Mouse (Mus musculus) cerebellum, adult 2 months (tissue): ENCODE results near the gene Fam160b1. TPM values are rescaled to one million over a fixed set of nuclear protein-coding genes. Genes with fewer than 3 reads are reported as not detected.

ENCODE experiments used
- DNase-seq, 2 experiments: peaks; one replicate each; pipeline ENCODE4 v3.0.0; 2021
- H3K27ac ChIP-seq: fragments of 200-500 bp; 2 replicates; pipeline ENCODE4 v1.5.1; 2012; ENCODE audit warnings: low read length, control low read depth, inconsistent platforms; ENCODE audit not compliant: insufficient read depth
- H3K27me3 ChIP-seq: fragments of 200-500 bp; 2 replicates; pipeline ENCODE4 v1.6.1; 2012; ENCODE audit warnings: inconsistent platforms, mild to moderate bottlenecking, low read length, moderate library complexity; ENCODE audit not compliant: control insufficient read depth, insufficient read depth
- H3K4me1 ChIP-seq: fragments of 200-500 bp; 2 replicates; pipeline ENCODE4 v1.6.1; 2011; ENCODE audit warnings: low read length; ENCODE audit not compliant: control insufficient read depth, insufficient read depth
- H3K4me3 ChIP-seq: fragments of 200-500 bp; replicated peaks from 2 replicates; pipeline ENCODE3; 2011; ENCODE audit warnings: mild to moderate bottlenecking, low read depth, low read length, control low read depth; ENCODE audit not compliant: insufficient read depth
- CTCF ChIP-seq: fragments of 200-500 bp; IDR thresholded peaks from 2 replicates; pipeline ENCODE4 v1.5.1; 2011; ENCODE audit warnings: low read depth, mild to moderate bottlenecking, control low read depth, low read length, moderate library complexity, borderline replicate concordance; ENCODE audit not compliant: insufficient read depth
- POLR2A ChIP-seq: fragments of 200-500 bp; IDR thresholded peaks from 2 replicates; pipeline ENCODE4 v1.6.1; 2011; ENCODE audit warnings: low read length, control low read depth, borderline replicate concordance; ENCODE audit not compliant: insufficient read depth
- WGBS: fragments of 180-500 bp; shearing (Covaris S2); methylation state at CpG from one replicate; pipeline ENCODE4 v1.1.7; 2018; 5-methylcytosine and 5-hydroxymethylcytosine counted together
- polyA plus RNA-seq: library from polyadenylated mRNA; depleted of rRNA; stranded (reverse); fragments of >200 nt; gene quantifications from 2 replicates; pipeline ENCODE4 v1.2.3, GENCODE M21; 2012; rRNA removed

Gene Fam160b1
- polyA plus RNA-seq, 1 experiment, result 20.5 TPM

DNA sequence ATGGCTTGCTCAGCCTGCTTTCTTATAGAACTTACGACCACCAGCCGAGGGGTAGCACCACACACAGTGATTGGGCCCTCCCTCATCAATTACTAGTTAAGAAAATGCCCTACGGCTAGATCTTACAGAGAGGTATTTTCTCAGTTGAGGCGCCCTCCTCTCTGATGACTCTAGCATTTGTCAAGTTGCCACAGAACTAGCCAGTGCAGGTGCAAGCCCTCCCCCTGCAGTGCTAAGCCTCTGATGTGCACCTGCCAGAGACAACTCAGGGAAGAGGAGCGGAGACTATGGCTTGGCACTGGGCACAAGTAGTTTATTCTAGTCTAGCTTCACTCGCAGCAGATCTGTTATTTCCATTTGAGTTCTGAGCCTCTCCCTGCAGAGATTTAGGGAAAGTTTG lies 71.0 kb downstream of the Fam160b1 start:
- no peak for DNase-seq
- Histone ChIP-seq H3K4me3 (no peak overlapping the region), H3K27me3 (no peaks in the 10 kb centered on the region; the same call in 1 of the 2 replicates), H3K27ac (no peak overlapping the region), H3K4me1 (peaks cover 4% of the 10 kb centered on the region)
- TF ChIP-seq CTCF (no peak), POLR2A (no peak)
- 49% methylated on average over 6 of the region's 6 CpGs for WGBS

DNA sequence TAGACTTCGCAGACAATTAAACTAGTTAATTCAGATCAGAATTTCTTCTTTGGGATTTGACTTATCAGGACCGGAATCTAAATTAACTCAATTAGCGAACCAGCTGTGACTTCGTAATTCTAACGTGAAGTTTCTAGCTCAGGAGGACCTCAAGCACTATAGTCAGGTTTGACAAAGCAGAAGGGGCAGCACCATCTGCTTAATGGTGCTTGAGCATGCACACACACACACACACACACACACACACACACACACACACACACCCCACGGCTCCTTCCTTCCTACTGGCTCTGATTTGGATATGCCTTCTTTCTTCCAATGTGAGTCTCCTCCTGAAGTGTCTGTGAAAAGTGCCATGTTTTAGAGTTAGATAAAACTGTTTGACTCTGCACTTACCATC lies 73.5 kb downstream of the Fam160b1 start:
- no peak for DNase-seq
- Histone ChIP-seq H3K27me3 (no peaks in the 10 kb centered on the region; the same call in 1 of the 2 replicates), H3K4me3 (no peak overlapping the region), H3K4me1 (no peaks in the 10 kb centered on the region), H3K27ac (no peak overlapping the region)
- 46% methylated on average over 6 of the region's 6 CpGs for WGBS
- TF ChIP-seq CTCF (no peak), POLR2A (no peak)

DNA sequence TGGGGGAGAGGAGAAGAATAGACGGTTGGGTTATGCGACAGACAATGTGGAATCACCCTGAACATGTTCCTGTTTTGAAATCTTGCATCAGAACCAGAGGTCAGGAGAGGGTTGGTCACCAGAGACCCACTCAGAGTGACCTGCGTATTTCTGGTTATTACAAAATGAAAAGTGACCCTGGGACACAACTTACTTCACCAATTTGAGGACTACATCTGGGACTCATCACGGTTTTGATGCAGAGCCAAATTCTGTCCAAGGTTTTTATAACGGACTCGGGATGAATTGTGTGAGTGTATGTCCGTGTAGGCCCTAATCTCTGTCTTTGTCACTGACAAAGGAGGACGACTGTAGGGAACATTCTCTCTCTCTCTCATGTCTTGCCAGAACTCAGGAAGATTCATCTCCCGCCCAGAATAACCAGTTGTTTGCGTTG lies 76.1 kb downstream of the Fam160b1 start:
- DNase-seq, result no peak
- 64% methylated on average over 10 of the region's 10 CpGs for WGBS
- no peak overlapping the region for H3K27ac ChIP-seq
- TF ChIP-seq POLR2A, result no peak
- TF ChIP-seq CTCF, result no peak
- no peaks in the 10 kb centered on the region; the same call in 1 of the 2 replicates for H3K27me3 ChIP-seq
- no peak overlapping the region for H3K4me3 ChIP-seq
- no peaks in the 10 kb centered on the region for H3K4me1 ChIP-seq

DNA sequence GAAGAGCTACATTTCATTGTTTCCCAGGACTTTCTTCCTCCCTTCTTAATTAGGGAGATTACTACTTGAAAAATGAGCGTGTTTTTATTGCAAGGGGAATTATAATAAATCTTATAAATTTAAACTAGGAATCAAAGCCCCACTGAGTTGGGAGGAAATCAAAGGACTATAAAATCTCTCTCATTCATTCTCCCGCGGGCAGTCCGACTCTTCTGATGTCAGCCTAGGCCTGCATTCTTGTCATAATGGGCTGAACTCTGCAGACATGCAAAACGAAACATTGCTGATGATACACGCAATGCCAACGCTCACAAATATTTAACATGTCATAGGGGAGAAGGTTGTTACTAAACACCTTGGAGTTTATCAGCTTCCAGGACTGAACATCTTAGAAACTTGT lies 76.6 kb downstream of the Fam160b1 start:
- TF ChIP-seq POLR2A, result no peak
- no peak for TF ChIP-seq CTCF
- WGBS, result 81% methylated on average over 7 of the region's 7 CpGs
- Histone ChIP-seq H3K27ac (no peak overlapping the region), H3K27me3 (no peaks in the 10 kb centered on the region; the same call in 1 of the 2 replicates), H3K4me1 (no peaks in the 10 kb centered on the region), H3K4me3 (no peak overlapping the region)
- DNase-seq, result no peak

Other genes starting within 250 kb of the Fam160b1 start
- gene Ablim1, start 45.8 kb upstream of the Fam160b1 start, polyA plus RNA-seq, result 110 and 130 TPM in 2 replicates
- gene Trub1, start 92.2 kb downstream of the Fam160b1 start, polyA plus RNA-seq, result 17.8 and 19.0 TPM in 2 replicates